Mouse (Mus musculus) NIH3T3 (cell line): ENCODE measurements around the gene Tbc1d21.

Experiments
- DNase-seq: peaks from one replicate; pipeline ENCODE4 v3.0.0-alpha.2; 2012; ENCODE audit warnings: low read depth

The Tbc1d21 gene

GRCm38 (mm10) chr9:58370355-58370754, at the start of gene Tbc1d21:
Gene Tbc1d21, minus strand, starts transcription at chr9:58370455.
- DNase-seq, result no peak

- DNase-seq, result no peak
These were observed 41.3 kb upstream of the Tbc1d21 start for GRCm38 (mm10) chr9:58411556-58411955.

GRCm38 (mm10) chr9:58410057-58410735, 39.9 kb upstream of the Tbc1d21 start:
- DNase-seq, result peak; percentile 44

- no peak for DNase-seq
These were observed 39.0 kb upstream of the Tbc1d21 start for GRCm38 (mm10) chr9:58409247-58409646.

- no peak for DNase-seq
These were observed 34.2 kb upstream of the Tbc1d21 start for GRCm38 (mm10) chr9:58404412-58404811.

- no peak for DNase-seq
These were observed 31.3 kb upstream of the Tbc1d21 start for GRCm38 (mm10) chr9:58401371-58402082.

GRCm38 (mm10) chr9:58399609-58400008, 29.4 kb upstream of the Tbc1d21 start:
- DNase-seq, result peak; percentile 26

- DNase-seq, result no peak
These were observed 24.4 kb upstream of the Tbc1d21 start for GRCm38 (mm10) chr9:58394605-58395004.

- DNase-seq, result no peak
These were observed 23.6 kb upstream of the Tbc1d21 start for GRCm38 (mm10) chr9:58393875-58394274.

GRCm38 (mm10) chr9:58388381-58388780, 18.1 kb upstream of the Tbc1d21 start:
- no peak for DNase-seq

- no peak for DNase-seq
These were observed 8.6 kb upstream of the Tbc1d21 start for GRCm38 (mm10) chr9:58378878-58379277.

- no peak for DNase-seq
These were observed 3.7 kb upstream of the Tbc1d21 start for GRCm38 (mm10) chr9:58373912-58374431.

GRCm38 (mm10) chr9:58371914-58372313, 1.7 kb upstream of the Tbc1d21 start:
- no peak for DNase-seq

- DNase-seq, result peak; percentile 84
These were observed 611 bp downstream of the Tbc1d21 start for GRCm38 (mm10) chr9:58369644-58370043.

- DNase-seq, result no peak
These were observed 5.9 kb downstream of the Tbc1d21 start for GRCm38 (mm10) chr9:58364325-58364724.

GRCm38 (mm10) chr9:58361956-58362355, 8.3 kb downstream of the Tbc1d21 start:
- no peak for DNase-seq

- no peak for DNase-seq
These were observed 8.9 kb downstream of the Tbc1d21 start for GRCm38 (mm10) chr9:58361373-58361772.

- DNase-seq, result no peak
These were observed 14.8 kb downstream of the Tbc1d21 start for GRCm38 (mm10) chr9:58355262-58356050.

- DNase-seq, result peak; percentile 86
These were observed 15.6 kb downstream of the Tbc1d21 start for GRCm38 (mm10) chr9:58354701-58355100.

- no peak for DNase-seq
These were observed 17.0 kb downstream of the Tbc1d21 start for GRCm38 (mm10) chr9:58353224-58353623.

GRCm38 (mm10) chr9:58347795-58348194, 22.5 kb downstream of the Tbc1d21 start:
- peak; percentile 25 for DNase-seq

- DNase-seq, result peak; percentile 25
These were observed 23.8 kb downstream of the Tbc1d21 start for GRCm38 (mm10) chr9:58346498-58346897.
